Mouse (Mus musculus) lung, adult 2 months (tissue): Measurements from ENCODE around the gene Bag6.
A peak's percentile ranks its signal among the peaks of the same experiment; 100 is the strongest.

Source experiments
- CTCF ChIP-seq: fragments of 200-500 bp; IDR thresholded peaks from 2 replicates; pipeline ENCODE4 v1.5.1; 2011; ENCODE audit warnings: mild to moderate bottlenecking, low read length, control low read depth; ENCODE audit not compliant: insufficient read depth
- POLR2A ChIP-seq: fragments of 200-500 bp; IDR thresholded peaks from 2 replicates; pipeline ENCODE4 v1.6.1; 2011; ENCODE audit warnings: low read depth, mild to moderate bottlenecking, control low read depth, low read length, borderline replicate concordance; ENCODE audit errors: extremely low read depth

DNA sequence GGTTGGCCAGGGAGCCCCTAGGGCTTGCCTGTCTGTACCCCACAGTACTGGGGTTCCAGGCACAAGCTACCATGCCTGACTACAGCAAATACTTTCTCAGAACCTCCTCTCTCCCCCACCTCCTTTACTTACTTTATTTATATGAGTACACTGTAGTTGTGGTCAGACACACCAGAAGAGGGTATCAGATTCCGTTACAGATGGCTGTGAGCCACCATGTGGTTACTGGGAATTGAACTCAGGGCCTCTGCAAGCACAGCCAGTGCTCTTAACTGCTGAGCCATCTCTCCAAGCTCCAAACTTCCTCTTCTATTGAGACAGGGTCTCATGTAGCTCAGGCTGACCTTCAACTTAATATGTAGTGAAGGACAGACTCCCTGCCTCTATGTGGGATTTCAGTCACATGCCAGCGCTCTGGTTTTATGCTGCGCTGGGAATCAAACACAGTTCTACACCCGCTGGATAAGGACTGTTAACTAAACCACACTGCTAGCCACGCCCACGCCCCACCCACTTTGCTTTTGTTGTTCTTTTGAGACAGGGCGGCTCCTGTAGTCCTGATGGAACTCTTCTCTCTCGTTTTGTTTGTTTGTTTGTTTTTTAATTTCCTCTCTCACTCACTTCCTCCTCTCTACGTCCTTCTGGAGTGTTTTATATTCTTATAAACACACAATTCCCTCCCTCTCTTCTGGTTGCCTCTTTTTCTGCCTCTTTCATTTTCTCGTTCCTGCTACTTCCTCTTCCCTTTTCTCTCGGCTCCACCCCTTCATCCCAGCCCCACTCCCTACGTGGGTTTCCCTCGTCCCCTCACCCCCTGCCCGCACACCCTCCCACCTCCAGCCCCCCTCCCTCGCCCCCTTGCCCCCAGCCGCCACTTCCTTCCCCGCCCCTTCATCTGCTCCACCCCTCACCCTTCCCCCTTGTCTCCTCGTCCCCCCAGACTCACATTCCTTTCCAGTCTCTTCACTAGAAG lies 50.9 kb downstream of the Bag6 start:
- TF ChIP-seq CTCF (no peak), POLR2A (peak; percentile 42; the same call in 1 of the 2 replicates)
